Mouse (Mus musculus) CH12.LX (cell line): Measurements from ENCODE around the gene Mapk8. TPM values are rescaled to one million over a fixed set of nuclear protein-coding genes. Genes with fewer than 3 reads are reported as not detected.

Experiments
- DNase-seq: peaks from one replicate; pipeline ENCODE4 v3.0.0-alpha.2; 2013; ENCODE audit errors: extremely low read depth
- H3K27ac ChIP-seq: 2 replicates; pipeline ENCODE4 v1.5.1; 2012; ENCODE audit warnings: low read depth, mild to moderate bottlenecking, control low read depth, moderate library complexity; ENCODE audit not compliant: insufficient read depth
- H3K27me3 ChIP-seq: replicated peaks from 2 replicates; pipeline ENCODE3; 2012; ENCODE audit warnings: inconsistent platforms
- H3K36me3 ChIP-seq, 2 experiments: replicated peaks in 1 of 2; 2 replicates each; pipeline versions ENCODE3 to v1.6.1; 2012; ENCODE audit warnings: inconsistent platforms in 1 of 2, low read length in 1 of 2, mild to moderate bottlenecking in 1 of 2, mixed read lengths in 1 of 2, moderate library complexity in 1 of 2; ENCODE audit not compliant: control insufficient read depth in 1 of 2, insufficient read depth in 1 of 2
- H3K4me1 ChIP-seq, 2 experiments: 2 replicates each; pipeline ENCODE4 v1.6.1; 2012; ENCODE audit warnings: inconsistent platforms in 1 of 2, moderate library complexity in 1 of 2; ENCODE audit not compliant: insufficient read depth in 2 of 2, control insufficient read depth in 1 of 2
- H3K4me2 ChIP-seq: 2 replicates; pipeline ENCODE4 v1.6.1; 2012; ENCODE audit warnings: low read depth, mild to moderate bottlenecking, control low read depth; ENCODE audit not compliant: poor library complexity, insufficient read depth, severe bottlenecking
- H3K4me3 ChIP-seq, 3 experiments: fragments of 150-350 bp in 1 of 3; sonication (generic) in 1 of 3; replicated peaks in 1 of 3; 2 replicates each; pipeline versions ENCODE3 to v1.5.1; 2011 to 2012; ENCODE audit warnings: low read depth in 2 of 3, low read length in 2 of 3, mild to moderate bottlenecking in 2 of 3, moderate library complexity in 2 of 3, control low read depth in 1 of 3, improper control_type of control experiment in 1 of 3, inconsistent platforms in 1 of 3, mixed read lengths in 1 of 3; ENCODE audit not compliant: poor library complexity in 1 of 3
- H3K79me2 ChIP-seq: replicated peaks from 2 replicates; pipeline ENCODE4 v1.6.1; 2012; ENCODE audit warnings: mild to moderate bottlenecking, moderate library complexity; ENCODE audit not compliant: control insufficient read depth, poor library complexity, insufficient read depth, severe bottlenecking; ENCODE audit errors: extremely low read depth
- H3K9ac ChIP-seq: 2 replicates; pipeline ENCODE4 v1.6.1; 2012; ENCODE audit warnings: low read depth, mild to moderate bottlenecking, control low read depth, moderate library complexity; ENCODE audit not compliant: insufficient read depth
- H3K9me3 ChIP-seq: replicated peaks from 2 replicates; pipeline ENCODE3; 2012; ENCODE audit warnings: low read length, inconsistent platforms, mixed read lengths
- CHD1 ChIP-seq: IDR thresholded peaks from 2 replicates; pipeline ENCODE4 v1.6.1; 2012; ENCODE audit warnings: low read depth, low read length, improper control_type of control experiment, inconsistent platforms
- CHD2 ChIP-seq: IDR thresholded peaks from 2 replicates; pipeline ENCODE4 v1.6.1; 2011; ENCODE audit warnings: low read length, improper control_type of control experiment
- CTCF ChIP-seq, 2 experiments: IDR thresholded peaks in 1 of 2; conservative IDR thresholded peaks in 1 of 2; 2 replicates each; pipeline ENCODE4 v1.5.1; 2011 to 2012; ENCODE audit warnings: low read depth in 2 of 2, low read length in 2 of 2, improper control_type of control experiment in 1 of 2, inconsistent platforms in 1 of 2, mild to moderate bottlenecking in 1 of 2, moderate library complexity in 1 of 2
- E2F4 ChIP-seq: IDR thresholded peaks from 2 replicates; pipeline ENCODE4 v1.6.1; 2011; ENCODE audit warnings: low read depth, low read length, improper control_type of control experiment; ENCODE audit not compliant: insufficient replicate concordance
- EP300 ChIP-seq: IDR thresholded peaks from 2 replicates; pipeline ENCODE4 v1.6.1; 2011; ENCODE audit warnings: low read length, improper control_type of control experiment
- GABPA ChIP-seq: IDR thresholded peaks from 2 replicates; pipeline ENCODE4 v1.6.1; 2012; ENCODE audit warnings: low read depth, low read length, improper control_type of control experiment, inconsistent platforms; ENCODE audit not compliant: insufficient replicate concordance
- HCFC1 ChIP-seq: IDR thresholded peaks from 2 replicates; pipeline ENCODE4 v1.6.1; 2012; ENCODE audit warnings: low read depth, mild to moderate bottlenecking, inconsistent platforms, low read length, improper control_type of control experiment
- IRF4 ChIP-seq: IDR thresholded peaks from 2 replicates; pipeline ENCODE4 v1.6.1; 2014; ENCODE audit warnings: low read depth, mild to moderate bottlenecking, inconsistent platforms, low read length, improper control_type of control experiment
- JUN ChIP-seq: IDR thresholded peaks from 2 replicates; pipeline ENCODE4 v1.6.1; 2011; ENCODE audit warnings: low read depth, mild to moderate bottlenecking, low read length, improper control_type of control experiment, moderate library complexity; ENCODE audit not compliant: insufficient read depth
- JUND ChIP-seq: conservative IDR thresholded peaks from 2 replicates; pipeline ENCODE4 v1.6.1; 2011; ENCODE audit warnings: low read depth, low read length, improper control_type of control experiment
- KAT2A ChIP-seq: IDR thresholded peaks from 2 replicates; pipeline ENCODE4 v1.6.1; 2012; ENCODE audit warnings: low read length, improper control_type of control experiment, inconsistent platforms; ENCODE audit not compliant: insufficient replicate concordance
- MAX ChIP-seq: IDR thresholded peaks from 2 replicates; pipeline ENCODE4 v1.6.1; 2011; ENCODE audit warnings: low read length, improper control_type of control experiment
- NELFE ChIP-seq: IDR thresholded peaks from 2 replicates; pipeline ENCODE4 v1.6.1; 2011; ENCODE audit warnings: low read depth, low read length, improper control_type of control experiment
- NRF1 ChIP-seq: IDR thresholded peaks from 2 replicates; pipeline ENCODE4 v1.6.1; 2014; ENCODE audit warnings: low read depth, mild to moderate bottlenecking, inconsistent platforms, low read length, improper control_type of control experiment, moderate library complexity
- PAX5 ChIP-seq: IDR thresholded peaks from 2 replicates; pipeline ENCODE4 v1.6.1; 2012; ENCODE audit warnings: low read length, inconsistent platforms, mixed read lengths
- POLR2AphosphoS2 ChIP-seq: IDR thresholded peaks from 2 replicates; pipeline ENCODE4 v1.6.1; 2011; ENCODE audit warnings: low read depth, low read length, improper control_type of control experiment
- SMC3 ChIP-seq: IDR thresholded peaks from 2 replicates; pipeline ENCODE4 v1.6.1; 2011; ENCODE audit warnings: low read depth, low read length, improper control_type of control experiment
- TCF12 ChIP-seq: IDR thresholded peaks from 2 replicates; pipeline ENCODE4 v1.6.1; 2014; ENCODE audit warnings: low read depth, mild to moderate bottlenecking, inconsistent platforms, low read length, improper control_type of control experiment
- USF2 ChIP-seq: conservative IDR thresholded peaks from 2 replicates; pipeline ENCODE4 v1.6.1; 2011; ENCODE audit warnings: low read depth, low read length, improper control_type of control experiment
- ZC3H11A ChIP-seq: IDR thresholded peaks from 2 replicates; pipeline ENCODE4 v1.6.1; 2012; ENCODE audit warnings: low read depth, mild to moderate bottlenecking, inconsistent platforms, low read length, improper control_type of control experiment
- ZMIZ1 ChIP-seq: IDR thresholded peaks from 2 replicates; pipeline ENCODE4 v1.6.1; 2012; ENCODE audit warnings: low read depth, mild to moderate bottlenecking, inconsistent platforms, low read length, improper control_type of control experiment
- dilution Hi-C: fragments of 300-500 bp; cut with MboI; formaldehyde crosslinking; loops from 2 replicates; pipeline ENCODE4 v1.14.3; 2020; ENCODE audit warnings: low sequenced_read_pairs; ENCODE audit not compliant: extremely low pct_unique_long_range_greater_than_20kb, extremely low pct_ligation_motif_present
- in situ Hi-C: fragments of 300-500 bp; cut with MboI; formaldehyde crosslinking; loops from 3 replicates; pipeline ENCODE4 v1.14.3; 2019; ENCODE audit warnings: low sequenced_read_pairs, low pct_ligation_motif_present, low pct_unique_long_range_greater_than_20kb, mixed read lengths
- polyA plus RNA-seq: library from polyadenylated mRNA; unstranded; fragments of >175 nt; gene quantifications from 2 replicates; pipeline ENCODE4 v1.2.1, GENCODE M21; 2012; ENCODE audit warnings: low read depth; ENCODE audit not compliant: insufficient read length
- total RNA-seq, 2 experiments: library from RNA; depleted of rRNA; stranded (reverse); fragments of 300-350 nt in 1 of 2; fragments of >200 nt in 1 of 2; gene quantifications; 2 replicates each; pipeline ENCODE4 v1.2.3; 2012 to 2014

Gene Mapk8
- total and polyA plus RNA-seq, 3 experiments, result 9.1 to 33.4 (median 21.9) TPM

DNA sequence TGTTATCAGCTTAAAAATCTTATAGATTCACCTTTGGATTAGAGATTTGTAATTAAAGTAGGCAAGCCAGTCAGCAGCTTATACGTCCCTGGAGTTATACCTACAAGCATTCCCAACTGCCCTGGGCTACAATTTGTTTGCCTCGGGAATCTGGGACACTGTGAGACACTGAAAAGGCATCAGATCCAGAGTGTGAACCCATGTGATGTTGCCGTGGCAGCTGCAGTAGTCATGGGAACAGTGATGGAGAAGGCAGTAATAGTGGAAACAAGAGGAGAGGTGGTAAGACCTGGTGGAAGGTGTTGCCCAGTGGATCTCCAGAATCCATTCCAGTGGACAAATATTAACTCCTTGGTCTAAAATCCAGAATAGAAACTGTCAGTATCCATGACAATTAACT, 16.7 kb upstream of the Mapk8 start:
- Histone ChIP-seq H3K9me3 (peaks cover 5% of the 10 kb centered on the region), H3K4me2 (no peak overlapping the region), H3K27me3 (peaks cover 2% of the 10 kb centered on the region), H3K36me3 (no peaks in the 10 kb centered on the region)
- dilution Hi-C loops, result no loop called here
- in situ Hi-C loops, result no loop called here
- TF ChIP-seq SMC3 (no peak), CTCF (conservative IDR thresholded peaks at IDR 0.05 in 1 of 2, IDR thresholded peaks at IDR 0.05 in 1 of 2; ENCODE audit: low read depth in 2 of 2, low read length in 2 of 2) (no peak), JUN (no peak), JUND (no peak), EP300 (no peak), USF2 (no peak), E2F4 (no peak), NELFE (no peak), ZC3H11A (no peak), ZMIZ1 (no peak), IRF4 (no peak), MAX (no peak), CHD2 (no peak), GABPA (no peak), KAT2A (no peak), CHD1 (no peak), POLR2AphosphoS2 (no peak)
- TF ChIP-seq, all 38 proteins: peak for 0
- no peak overlapping the region for H3K4me3 ChIP-seq
- H3K79me2 ChIP-seq, result no peaks in the 10 kb centered on the region
- no peak for DNase-seq
- H3K27ac ChIP-seq, result no peak overlapping the region
- H3K9ac ChIP-seq, result no peak overlapping the region
- peaks cover 4 to 21% of the 10 kb centered on the region in 2 experiments; a peak in 2 of 4 replicates for H3K4me1 ChIP-seq

DNA sequence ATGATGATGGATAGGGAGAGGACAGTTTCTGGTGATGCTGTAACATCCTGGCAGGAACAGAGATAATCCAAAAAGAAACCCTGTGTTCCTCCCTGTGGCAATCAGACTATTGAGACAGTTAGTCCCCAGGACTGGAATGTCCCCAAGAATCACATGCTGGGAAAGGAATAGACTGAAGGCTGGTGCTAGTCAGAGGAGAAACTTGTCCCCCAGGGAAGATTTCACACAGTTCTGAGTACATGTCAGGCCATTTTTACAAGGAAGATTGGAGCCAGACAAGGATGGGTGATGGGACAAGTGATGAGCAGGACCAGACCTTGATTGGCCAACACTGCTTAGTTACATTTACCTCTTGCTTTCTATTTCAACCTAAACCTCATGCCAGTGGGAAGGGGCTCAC, 3.4 kb upstream of the Mapk8 start:
- H3K36me3 ChIP-seq, result no peaks in the 10 kb centered on the region
- TF ChIP-seq IRF4 (no peak), TCF12 (no peak), ZC3H11A (no peak), HCFC1 (no peak), NELFE (no peak), PAX5 (no peak), NRF1 (no peak), ZMIZ1 (no peak)
- H3K27me3 ChIP-seq, result peaks cover 44% of the 10 kb centered on the region
- dilution Hi-C loops, result no loop called here
- H3K4me1 ChIP-seq, result peaks cover 2 to 10% of the 10 kb centered on the region in 2 experiments; a peak in 2 of 4 replicates
- no peak overlapping the region for H3K4me2 ChIP-seq
- no peak overlapping the region for H3K4me3 ChIP-seq
- in situ Hi-C loops, result no loop called here
- no peak overlapping the region for H3K9ac ChIP-seq
- H3K9me3 ChIP-seq, result no peaks in the 10 kb centered on the region
- no peak for DNase-seq
- no peak overlapping the region for H3K27ac ChIP-seq
- H3K79me2 ChIP-seq, result no peaks in the 10 kb centered on the region
